Mouse (Mus musculus) cerebellum, adult (tissue): ENCODE results near the gene Tinagl1.

Experiments used
- ATAC-seq: cut with Nextera tagmentation; 2 replicates; pipeline ENCODE4 v1.9.2; 2017; ENCODE audit warnings: mild to moderate bottlenecking, moderate library complexity, mixed read lengths; ENCODE audit not compliant: insufficient number of reproducible peaks, low FRiP score, low TSS enrichment

Tinagl1 gene

GRCm38 (mm10) chr4:130179876-130180275, 5.0 kb upstream of the Tinagl1 start:
- no peak for ATAC-seq

DNA sequence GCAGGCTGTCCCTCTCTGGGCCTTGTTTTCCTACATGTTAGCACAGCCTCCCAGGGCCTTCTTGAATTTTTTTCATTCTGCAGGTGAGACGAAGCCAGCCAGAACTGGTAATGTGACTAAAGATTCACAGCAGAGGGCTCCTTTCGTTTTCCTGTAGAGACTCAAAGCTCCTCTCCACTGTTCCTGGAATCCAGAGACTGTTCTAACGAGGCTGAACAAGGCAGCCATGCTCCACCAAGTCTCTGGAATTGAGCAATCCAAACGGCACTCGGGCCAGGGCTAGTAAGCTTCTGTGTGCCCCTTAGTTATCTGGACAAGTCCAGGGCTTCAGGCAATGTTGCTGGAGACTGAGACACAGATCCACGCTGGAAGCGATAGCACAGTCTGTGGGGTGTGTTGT, 2.6 kb upstream of the Tinagl1 start:
- no peak for ATAC-seq

GRCm38 (mm10) chr4:130177087-130177486, 2.2 kb upstream of the Tinagl1 start:
- ATAC-seq = no peak

GRCm38 (mm10) chr4:130176156-130176720, 1.3 kb upstream of the Tinagl1 start:
- no peak for ATAC-seq

GRCm38 (mm10) chr4:130174335-130175031, 439 bp downstream of the Tinagl1 start:
- no peak for ATAC-seq

GRCm38 (mm10) chr4:130173911-130174311, 1.0 kb downstream of the Tinagl1 start:
- no peak for ATAC-seq

- no peak for ATAC-seq
Measured at GRCm38 (mm10) chr4:130173060-130173822, 1.7 kb downstream of the Tinagl1 start.

- no peak for ATAC-seq
Measured at GRCm38 (mm10) chr4:130171951-130172765, 2.8 kb downstream of the Tinagl1 start.

GRCm38 (mm10) chr4:130170362-130170761, 4.6 kb downstream of the Tinagl1 start:
- ATAC-seq = no peak

GRCm38 (mm10) chr4:130169411-130169971, 5.4 kb downstream of the Tinagl1 start:
- no peak for ATAC-seq

DNA sequence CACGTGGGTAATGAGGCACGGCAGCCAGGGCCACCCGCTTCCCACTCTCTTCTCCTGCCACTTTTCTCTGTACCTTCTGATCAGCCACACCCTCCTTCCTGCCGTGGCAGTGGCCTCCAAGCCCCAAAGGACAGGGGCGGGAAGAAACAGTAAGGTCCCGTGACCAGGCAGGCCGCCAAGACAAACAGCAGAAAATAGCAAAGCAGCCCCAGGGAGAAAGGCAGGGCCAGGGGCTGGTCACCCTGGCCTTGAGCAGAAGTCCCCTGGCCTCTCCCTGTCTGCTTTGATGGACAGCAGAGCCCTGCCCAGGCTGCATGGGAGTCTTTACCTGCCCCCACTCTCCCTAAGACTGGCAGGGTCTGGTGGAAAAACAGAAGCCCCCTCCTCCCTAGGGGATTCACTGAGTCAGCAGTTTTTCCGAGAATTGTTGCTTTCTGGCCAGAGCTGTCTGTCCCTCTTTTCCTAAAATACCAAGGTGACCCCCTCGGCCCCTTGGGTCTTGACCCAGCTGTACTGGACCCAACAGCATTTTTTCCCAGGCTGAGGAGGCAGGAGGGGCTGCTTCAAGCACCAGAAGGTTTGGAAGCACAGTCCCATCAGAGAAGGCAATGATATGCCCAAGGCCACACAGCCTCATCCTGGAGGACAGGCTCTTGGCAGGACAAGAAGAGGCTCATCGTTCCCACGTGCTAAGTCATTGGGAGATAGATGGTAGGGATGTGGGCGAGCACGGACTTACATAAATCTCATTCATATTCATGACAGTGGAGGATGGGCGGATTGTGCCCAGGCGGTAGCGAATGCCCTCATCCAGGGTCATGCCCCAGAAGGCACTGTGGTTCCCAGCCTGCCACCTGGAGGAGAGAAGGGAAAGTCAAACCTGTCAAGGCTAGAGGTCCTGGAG, 6.4 kb downstream of the Tinagl1 start:
- no peak for ATAC-seq

GRCm38 (mm10) chr4:130167814-130168213, 7.1 kb downstream of the Tinagl1 start:
- ATAC-seq = no peak

DNA sequence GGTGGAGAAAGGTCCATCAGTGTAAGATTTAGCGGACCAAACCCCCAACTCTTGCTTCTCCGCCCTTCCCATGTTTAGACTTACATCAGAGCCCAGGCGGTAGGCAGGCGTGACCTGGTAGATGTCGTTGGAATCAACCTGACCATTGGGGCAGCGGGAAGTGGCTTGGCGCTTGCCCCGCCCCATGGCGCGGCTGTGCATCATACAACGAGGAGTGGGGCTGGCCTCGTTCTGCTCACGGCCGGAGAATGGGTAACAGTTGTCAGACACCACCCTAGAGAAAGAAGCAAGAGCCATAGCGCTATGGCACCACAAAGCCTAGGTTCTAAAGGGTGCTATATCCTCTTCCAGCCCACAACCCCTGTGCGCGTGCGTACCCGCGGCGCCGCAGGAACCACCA, 7.6 kb downstream of the Tinagl1 start:
- ATAC-seq = no peak

- no peak for ATAC-seq
Measured at GRCm38 (mm10) chr4:130166592-130166991, 8.3 kb downstream of the Tinagl1 start.

DNA sequence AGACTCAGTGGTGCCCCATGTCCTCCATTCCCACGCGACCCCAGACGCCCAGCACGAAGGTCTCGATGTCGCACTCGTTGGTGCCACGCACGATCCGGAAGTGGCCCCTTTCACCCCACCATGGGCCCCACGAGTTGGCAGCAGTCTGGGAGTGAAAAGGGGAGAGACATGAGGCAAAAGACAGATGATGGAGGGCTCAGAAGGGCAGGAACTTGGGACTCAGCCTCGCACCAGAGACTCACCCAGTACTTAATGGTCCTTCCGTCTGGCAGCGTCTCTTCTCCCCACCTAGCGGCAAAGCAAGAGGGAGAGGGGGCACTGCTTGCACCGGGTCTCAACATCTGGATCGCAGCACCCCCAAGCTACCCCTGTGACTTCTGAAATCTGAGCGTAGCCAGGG, 8.9 kb downstream of the Tinagl1 start:
- no peak for ATAC-seq

- ATAC-seq = no peak
Measured at GRCm38 (mm10) chr4:130164121-130164520, 10.8 kb downstream of the Tinagl1 start.

DNA sequence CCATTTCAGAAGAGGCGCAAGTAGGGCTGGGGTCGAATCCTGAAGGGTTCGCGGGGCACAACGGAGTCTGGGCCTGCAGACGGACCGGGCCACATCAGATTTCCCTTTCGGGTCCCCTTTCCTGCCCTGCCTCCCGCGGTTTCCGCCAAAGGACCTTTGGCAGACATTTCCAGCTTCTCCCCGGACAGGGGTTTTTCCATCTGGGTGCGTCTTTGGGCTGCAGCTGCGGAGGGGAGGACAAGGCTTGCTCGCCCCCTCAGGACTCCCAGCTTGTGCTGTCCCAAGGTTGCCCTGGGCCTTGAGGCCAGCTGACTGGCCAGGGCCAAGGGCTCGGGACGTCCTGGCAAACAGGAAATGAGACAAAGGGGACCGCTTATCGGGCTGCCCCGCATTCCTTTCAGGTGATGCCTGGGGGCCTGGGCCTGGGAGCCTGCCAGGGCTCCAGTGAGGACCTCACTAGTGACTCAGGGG, 11.5 kb downstream of the Tinagl1 start:
- no peak for ATAC-seq

DNA sequence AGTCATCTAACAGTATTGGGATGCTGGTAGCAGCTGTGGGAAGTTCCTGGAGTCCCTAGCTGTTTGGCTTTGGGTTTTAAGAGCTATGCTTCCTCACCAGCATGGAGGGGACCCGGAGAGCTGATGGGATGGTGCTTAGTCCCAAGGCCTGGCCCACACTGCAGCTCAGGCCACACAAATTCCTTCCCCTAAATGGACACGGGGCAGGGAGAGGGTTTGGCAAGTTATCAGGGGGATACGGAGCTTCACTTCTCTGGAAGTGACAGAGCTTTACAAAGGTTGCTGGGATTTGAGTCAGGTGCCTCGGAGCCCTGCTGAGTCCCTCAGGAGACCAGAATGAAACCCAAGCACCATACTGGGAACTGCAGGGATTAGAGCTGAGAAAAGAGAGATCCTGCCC, 13.6 kb downstream of the Tinagl1 start:
- no peak for ATAC-seq

DNA sequence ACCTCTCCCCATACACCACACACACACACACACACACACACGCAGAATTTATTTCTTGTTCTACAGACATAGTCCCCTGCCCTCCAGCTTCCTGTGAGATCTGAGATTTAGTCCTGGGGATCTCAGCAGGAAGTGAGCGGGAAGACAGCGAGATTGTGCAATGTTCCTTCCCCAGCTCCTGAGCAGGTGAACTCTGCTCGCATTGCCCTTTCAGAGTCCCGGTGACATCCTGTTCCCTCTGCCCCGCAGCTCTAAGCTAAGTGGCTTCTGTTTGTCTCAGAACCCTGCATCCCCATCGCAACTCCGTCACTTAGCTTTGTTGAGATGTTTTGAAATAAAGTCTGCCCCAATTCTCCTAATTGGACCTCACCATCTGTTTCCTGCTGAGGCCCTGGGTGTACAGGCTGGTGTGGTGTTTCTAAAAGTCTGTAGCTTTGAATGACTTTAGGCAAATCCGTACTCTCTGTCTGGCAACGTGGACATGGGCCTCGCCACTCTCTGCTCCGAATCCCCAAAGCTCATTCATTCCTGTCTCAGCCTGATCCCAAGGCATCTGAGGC, 18.0 kb downstream of the Tinagl1 start:
- no peak for ATAC-seq
